Mouse (Mus musculus): Measurements from ENCODE around the gene 1700018B08Rik.
A peak's percentile ranks its signal among the peaks of the same experiment; 100 is the strongest.

1700018B08Rik gene

DNA sequence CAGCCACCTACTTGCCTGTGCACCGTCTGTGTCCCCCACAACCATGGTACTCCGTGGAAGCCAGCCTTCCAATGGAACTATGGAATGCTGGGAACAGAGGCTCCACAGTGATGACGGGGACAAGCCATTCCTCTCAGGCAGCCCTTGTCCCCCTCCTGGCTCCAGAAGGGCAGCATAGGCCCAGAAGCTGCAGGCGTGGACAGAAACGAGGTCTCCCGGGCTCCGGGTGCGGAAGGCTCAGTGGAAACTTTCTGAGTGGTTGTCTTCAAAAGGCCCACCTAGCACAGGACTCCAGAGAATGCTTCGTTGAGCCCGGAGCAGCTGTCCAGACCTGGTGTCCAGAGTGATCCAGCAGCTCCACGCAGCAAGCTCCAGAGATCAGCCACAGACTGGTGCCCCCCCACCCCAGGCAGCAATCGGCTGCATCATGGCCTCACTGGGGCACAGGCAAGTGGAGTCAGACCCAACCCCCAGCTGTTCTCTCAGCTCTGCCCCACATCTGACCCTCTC lies at the start of gene 1700018B08Rik:
TSS of gene 1700018B08Rik (minus strand) at position 45 of the 510 bp plus-strand sequence.
- DNase-seq = no peak

DNA sequence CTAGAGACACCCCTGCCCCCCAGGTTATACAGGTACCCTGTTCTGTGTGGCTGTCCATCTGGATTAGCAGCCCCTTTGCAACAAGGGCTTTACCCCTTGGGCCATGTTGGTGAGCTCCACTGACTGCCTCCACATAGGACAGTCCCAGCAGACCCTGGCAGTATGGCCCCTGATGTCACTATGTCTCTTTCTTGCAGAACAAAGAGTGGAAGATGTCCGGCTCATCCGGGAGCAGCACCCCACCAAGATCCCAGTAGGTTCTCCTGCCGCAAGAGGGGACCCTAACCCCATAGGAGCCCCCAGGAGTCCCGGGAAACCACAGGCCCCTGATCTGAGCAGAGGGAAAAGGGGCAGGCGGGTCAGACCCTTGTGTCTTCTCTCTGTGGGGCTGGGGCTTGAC lies 49.2 kb upstream of the 1700018B08Rik start:
- DNase-seq = no peak

DNA sequence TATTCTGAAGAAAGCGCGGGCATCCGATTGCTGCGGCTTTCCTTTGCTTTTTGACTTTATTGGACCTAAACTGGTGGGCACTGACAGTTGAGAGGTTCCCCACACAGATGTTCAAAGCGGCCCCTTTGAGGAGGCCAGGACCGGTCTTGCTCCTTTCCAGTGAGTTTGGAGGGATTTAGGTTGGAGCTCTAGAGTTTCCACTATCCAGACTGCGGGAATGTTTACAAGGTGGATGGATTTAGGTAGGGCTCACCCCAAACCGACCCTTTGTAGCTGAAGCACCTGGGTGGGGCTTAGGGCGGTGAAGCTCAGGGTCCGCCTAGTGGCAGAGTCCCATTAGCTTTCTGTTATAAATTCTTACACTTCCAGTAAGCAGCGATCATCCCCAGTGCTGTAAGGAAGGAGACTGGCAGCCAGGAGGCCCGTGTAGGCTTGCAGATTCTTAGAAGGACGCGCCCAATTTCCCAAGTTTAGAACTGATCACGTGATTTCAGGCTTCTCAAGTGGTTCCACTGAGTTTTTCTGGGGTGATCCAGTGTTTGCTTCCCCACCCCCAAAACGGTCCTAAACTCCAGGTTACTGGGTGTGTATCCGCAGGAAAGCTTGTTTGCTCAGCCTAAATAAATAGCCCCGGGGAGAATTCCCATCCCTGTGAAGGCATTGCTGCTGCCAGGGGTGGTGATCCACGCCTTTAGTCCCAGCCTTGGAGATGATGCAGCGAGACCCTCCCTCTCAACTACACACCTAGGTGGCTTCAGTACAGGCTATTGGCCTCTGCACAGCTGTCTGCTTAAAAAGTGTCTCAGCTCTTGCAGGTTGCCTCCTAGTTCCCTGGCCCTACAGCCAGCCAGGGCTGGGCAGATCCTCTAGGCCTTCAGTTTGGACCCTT lies 47.3 kb upstream of the 1700018B08Rik start:
- DNase-seq = no peak

DNA sequence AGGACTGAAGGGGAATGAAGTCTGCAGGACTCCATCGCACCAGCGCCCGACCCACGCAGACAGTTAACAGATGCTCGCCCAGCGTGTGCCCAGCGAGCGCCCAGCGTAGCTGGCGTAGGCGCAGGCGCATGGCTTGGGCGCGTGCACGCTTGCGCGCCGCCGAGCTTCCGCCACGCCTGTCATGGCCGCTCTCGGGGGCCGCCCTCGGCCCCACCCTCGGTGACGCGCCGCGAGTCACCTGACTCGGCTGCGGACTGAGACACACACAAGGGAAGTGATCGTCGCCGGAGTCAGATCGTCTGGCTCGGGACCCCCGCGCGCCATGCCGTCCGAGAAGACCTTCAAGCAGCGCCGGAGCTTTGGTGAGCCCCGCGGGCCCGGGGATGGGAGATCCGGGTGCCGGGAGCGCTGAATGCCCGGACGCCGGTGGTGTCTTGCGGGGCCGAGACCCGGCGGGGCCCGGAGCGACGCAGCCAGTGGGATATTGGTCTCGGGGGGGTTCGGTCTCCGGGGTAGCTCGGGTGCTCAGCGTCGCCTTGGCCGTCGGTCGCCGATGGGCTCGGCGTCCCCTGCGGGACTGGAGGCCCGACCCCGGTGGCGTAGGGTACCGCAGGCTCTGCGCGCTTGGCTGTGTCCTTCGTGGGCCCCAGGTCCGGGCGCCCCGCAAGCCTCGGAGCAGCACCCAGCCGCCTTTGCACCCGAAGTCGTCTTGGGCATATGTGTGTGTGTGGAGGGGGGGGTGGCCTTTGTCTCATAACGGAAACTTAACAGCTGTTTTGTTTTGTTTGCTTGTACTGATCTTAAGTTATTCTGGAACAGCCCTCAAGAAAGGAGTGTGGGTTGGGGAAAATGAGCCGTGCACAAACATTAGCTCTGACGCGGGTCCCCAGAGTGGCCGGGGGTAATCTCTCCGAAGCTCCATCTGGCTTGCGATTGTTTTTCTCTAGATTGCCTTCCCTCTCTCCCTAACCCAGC lies 46.4 kb upstream of the 1700018B08Rik start, which contains the start of gene Map1lc3b:
TSS of gene Map1lc3b (plus strand) at position 159 of the 975 bp plus-strand sequence.
- DNase-seq = peak; percentile 95

DNA sequence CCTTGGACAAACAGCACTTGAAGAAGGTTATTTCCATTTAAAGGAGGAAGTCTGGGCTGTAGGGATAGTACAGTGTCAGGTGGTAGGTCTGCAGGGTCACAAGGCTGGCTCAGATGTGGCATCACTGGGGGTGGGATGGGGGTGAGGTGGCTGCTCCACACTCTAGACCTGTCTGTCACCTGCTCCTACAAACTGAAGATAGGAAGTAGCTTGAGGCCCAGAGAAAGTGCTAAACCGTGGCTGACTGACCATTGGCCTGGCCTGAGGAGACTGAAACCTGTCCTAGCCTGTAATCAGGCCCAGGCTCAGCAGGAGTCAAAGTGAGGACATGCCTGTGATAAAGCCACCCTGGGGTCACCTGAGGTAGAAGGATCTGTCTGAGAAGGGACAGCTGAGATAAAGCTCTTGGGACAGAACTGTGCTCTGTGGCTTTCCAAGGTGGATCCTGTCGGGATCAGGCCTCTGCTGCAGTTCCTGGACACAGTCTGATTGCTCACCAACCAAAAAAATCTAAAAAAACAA lies 45.1 kb upstream of the 1700018B08Rik start:
- DNase-seq = no peak

DNA sequence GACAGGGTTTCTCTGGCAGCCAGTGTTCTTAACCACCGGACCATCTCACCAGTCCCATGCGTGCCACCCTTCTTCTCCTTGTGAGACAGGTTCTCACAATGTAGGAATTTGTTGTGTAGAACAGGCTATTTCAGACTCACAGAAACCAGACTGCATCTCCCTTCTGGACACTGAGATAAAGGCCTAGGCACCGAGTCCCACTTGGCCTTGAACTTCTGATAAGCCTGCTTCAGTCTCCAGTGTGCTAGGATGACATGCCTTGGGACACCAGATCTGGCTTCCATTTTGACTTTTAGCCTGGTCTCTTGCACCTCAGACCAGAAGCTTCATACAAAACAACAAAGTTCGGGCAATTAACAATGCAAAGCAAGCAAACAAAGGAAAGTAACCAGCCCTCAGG lies 44.6 kb upstream of the 1700018B08Rik start:
- DNase-seq = no peak

DNA sequence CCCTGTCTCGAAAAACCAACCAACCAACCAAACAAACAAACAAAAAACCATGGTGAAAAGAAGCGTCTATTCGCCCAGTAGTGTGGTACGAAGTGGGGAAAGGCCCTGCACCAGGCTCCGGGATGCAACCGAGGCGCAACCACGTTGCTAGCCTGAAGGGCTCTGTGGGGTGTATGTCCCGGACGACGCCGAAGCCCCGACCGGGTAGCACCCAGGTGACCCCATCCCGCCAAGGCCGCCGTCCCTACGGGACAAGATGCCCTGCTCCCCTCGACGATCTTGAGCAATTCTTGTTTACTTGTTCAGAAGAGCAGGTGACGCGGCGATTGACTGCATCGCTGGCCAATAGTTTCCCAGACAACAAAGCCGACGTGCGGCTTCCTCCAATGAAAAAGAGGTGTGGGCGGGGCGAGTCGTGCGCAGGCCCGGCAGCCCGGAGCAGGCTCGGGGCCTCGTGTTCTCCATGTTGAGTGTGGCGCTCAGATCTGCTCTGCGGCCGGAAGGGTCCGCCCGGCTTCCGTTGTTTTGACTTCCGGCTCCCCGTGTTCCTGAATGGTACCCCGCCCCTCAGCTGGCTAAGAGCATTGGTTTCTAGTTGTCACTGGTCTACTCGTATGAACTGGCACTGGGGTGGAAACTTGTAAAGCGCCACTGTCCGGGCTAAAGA lies 41.2 kb upstream of the 1700018B08Rik start:
- peak; percentile 99 for DNase-seq

DNA sequence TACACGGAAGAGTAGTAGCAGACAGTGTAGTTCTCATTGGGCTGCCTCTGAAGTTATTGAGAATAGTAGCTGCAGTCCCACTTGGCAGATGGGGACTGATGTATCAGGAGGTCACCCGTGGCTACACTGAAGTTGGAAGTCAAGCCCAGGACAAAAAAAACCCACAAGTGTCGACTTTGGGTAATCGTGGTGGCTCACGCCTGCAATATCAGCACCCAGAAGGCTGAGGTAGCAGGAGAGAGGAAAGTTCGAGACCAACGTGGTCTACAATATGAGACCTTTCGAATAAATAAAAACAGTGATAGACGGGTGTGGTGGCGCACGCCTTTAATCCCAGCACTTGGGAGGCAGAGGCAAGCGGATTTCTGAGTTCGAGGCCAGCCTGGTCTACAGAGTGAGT lies 40.6 kb upstream of the 1700018B08Rik start:
- DNase-seq = no peak

DNA sequence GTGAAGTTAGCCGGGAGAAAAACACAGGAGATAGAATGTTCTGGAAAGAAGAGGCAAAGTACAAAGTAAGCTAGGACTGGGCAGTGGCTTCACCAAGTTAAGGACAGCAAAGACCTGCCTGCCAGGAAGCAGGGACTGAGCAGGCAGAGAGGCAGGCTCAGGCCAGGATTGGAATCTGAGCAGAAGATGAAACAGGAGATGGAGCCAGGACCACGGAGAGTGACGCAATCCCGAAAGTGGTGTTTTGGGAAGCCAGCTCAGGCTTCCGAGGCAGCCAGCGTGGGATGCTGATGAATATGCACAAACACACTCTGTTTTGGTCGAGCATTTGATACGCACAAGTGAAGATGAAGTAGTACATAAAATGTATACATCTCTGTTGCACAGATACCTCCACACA lies 39.5 kb upstream of the 1700018B08Rik start:
- DNase-seq = no peak

DNA sequence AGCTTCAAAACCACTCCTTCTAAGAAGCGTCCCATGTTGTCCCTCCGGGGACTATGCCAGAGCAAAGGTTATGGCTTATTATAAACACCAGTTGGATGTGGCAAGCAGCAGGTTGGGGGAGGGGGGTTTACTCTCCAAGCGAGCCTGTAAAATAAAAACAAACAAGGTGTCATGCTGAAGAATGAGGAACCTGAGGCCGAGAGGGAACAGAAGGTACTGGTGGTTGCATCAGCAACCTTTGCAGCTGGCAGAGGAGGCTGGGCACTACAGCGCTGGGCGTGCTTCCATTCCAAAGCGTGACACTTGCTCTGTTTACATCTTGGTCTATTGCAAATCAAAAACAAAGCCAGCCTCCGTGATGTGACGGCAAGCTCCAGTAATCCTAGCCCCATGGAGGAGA lies 36.3 kb upstream of the 1700018B08Rik start:
- no peak for DNase-seq

DNA sequence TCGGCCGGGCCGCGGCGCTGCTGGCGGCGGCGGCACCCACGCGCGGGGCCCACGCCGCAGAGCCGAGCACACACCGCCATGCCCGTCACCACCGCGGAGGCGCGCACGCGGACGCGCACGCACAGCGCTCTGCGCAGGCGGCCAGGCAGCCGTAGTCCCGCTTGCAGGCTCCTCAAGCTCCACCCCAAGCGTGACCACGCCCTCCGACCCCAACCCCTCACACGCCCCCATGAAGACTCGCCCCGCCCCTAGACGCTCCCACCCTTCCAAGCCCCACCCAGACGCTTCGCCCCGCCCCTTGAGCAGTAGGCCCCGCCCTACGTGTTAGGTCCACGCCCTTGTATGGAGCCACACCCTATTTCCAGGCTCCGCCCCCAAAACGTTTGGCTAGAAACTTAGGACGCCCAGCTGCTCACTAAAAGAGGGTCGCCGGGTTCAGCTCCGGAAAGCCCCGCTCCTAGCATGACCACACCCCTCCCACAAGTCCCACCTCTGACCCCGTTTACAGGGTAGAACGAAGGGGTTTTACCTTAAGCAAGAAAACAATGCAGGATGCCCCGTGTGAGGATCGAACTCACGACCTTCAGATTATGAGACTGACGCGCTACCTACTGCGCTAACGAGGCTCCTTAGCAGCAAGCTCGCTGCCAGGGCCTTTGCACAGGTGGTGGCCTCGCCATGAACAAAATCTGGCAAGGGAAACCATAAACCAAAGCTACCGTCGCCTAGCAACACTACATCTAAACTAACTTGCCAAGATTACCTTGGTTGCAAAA lies 34.7 kb upstream of the 1700018B08Rik start, which contains the start of gene Fbxo31:
TSS of gene Fbxo31 (minus strand) at position 131 of the 776 bp plus-strand sequence.
- peak; percentile 91 for DNase-seq

DNA sequence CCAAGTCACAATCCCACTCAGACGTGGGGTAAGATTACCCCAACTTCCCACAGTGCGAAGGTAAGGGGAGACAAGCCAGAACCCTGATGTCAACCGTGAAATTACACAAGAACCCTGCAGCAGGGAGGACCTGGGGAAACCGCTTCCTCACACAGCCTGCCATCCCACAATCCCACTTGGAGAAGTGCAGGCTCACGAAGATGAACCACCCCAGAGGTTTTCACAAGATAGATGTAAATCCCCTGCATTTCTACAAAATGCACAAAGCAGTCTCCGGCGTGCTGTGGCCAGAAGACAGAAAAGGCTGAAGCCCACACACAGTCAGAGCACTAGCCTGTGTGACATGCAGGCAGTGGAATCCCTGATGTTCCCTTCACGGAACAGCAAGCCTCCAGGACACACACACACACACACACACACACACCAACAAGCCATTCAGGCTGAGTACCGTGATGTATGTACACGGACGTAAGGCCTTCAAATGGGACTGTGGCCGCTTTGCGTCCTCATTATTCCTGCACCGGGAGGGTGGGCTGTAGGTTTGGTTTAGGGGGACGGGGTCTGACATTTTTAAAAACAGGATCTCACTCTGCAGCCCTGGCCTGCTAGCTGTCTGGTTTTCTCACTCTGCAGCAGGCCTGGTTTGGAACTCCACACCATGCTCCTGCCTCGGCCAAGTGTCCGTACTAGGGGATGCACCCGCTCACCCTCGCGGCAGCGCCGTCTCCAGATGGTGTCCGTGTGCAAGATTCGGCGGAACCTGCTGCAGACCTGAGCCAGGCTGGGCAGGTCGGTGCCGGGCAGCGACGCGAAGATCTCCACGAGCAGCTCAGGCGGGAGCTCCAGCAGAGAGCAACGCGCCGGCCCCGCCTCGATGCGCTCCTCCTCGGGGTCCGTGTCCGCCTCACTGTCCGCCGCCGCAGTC lies 33.9 kb upstream of the 1700018B08Rik start:
- peak; percentile 37 for DNase-seq

DNA sequence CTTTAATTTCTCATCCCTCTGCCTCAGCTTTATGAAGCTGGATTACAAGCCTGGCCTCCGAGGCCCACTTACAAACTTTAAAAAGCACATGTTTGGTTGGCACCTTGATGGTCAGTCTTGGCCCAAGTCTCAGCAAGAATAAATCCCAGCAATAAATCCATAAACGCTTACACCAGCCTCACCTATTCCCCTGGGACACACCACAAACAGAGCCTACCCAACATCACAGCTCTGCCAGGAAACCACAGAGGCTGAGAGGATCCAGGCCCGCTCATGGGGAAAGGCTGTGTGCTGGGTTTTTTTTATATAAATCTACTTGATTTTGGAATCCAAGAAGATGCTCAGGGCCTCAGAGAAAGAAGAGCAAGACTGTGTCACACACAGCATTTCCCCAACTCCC lies 31.5 kb upstream of the 1700018B08Rik start:
- no peak for DNase-seq

DNA sequence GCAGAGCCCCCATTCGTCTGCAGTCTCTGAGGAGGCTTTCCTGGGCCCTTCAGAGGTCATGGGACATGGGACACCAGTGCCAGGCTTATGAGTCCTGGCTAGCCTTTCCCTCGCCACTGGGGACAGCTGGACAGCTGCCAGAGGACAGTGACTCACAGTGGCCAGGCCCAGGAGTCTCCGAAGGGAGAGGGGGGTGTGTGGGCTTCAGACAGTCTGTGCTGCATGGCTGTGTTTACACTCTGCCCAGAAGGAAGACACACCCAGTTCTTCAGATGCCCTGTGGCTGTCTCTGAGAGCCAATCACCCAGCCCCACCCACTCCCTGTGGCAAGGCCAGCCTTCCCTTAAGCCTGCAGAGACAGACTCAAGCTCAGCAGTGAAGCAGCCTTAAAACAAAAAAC lies 29.2 kb upstream of the 1700018B08Rik start:
- no peak for DNase-seq

DNA sequence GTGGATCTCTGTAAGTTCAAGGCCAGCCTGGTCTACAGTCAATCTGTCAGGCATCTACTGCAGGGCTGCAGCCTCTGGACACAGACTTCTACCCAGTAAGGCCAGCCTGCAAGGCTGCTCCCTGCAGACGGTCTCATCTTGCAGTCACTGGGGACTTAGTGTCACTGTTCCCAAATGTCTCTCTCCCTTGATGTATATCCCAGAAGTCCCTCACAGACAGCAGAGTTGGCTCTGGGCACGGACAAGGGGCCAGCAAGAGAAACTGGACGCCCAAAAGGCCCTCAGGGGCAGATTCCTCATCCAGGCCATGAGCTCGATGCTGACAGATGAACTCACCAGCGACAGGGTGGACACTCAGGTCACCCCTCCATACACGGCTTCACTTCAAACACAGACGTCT lies 28.0 kb upstream of the 1700018B08Rik start:
- DNase-seq = no peak

DNA sequence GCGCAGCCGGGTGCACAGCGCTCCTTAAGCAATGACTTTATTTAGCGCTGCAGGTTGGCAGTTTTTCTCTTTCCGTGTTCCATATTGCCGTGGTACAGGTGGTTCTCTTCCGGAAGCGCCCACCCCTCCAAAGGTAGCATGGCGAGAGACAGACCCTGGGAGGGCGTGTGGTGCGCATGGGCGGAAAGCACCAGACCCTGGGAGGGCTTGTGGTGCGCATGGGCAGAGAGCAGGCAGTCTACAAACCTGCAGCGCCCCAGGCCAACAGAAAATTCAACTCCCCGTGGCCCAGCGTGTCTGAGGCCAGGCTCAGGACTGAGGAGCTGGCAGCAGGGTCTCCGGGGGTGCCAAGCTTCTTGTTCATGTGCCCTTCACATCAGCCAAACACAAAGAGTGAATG lies 26.7 kb upstream of the 1700018B08Rik start:
- no peak for DNase-seq

DNA sequence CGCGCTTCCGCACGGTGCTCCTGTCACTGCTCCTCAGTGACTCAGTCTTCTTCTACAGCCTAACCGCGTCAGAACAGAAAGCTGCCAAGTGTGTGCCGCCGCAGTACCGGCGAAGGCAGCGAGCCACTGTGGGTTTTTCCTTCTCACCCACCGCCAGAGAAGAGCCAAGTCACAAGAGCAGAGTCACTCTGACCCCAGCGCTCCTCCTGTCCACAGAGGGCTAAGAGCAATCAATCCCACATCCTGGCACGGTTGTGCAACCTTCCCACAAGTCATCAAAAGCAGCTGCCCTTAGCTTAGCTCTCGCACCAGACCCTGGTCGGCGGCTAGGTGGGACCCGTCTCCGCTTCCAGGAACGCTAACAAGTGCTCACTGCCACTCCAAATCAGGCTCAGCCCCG lies 26.2 kb upstream of the 1700018B08Rik start:
- no peak for DNase-seq

DNA sequence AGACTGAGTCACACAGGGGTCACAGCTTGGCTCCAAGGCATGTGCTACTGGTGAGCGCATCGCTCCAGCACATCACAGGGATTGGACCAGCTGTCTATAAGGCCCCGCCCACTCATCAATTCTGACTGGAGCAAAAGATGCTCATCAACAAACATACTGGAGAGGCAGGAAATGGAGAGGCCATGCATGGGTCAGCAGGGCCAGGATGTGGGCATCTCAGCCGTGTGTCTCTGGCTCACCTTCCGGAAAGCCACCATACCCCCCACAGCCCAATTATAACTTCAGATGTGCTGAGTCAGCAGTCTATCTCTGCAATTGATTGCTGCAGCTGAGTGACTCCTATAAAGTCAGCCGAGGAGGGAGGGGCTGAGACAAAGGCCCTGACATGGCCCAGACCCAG lies 24.2 kb upstream of the 1700018B08Rik start:
- DNase-seq = no peak

DNA sequence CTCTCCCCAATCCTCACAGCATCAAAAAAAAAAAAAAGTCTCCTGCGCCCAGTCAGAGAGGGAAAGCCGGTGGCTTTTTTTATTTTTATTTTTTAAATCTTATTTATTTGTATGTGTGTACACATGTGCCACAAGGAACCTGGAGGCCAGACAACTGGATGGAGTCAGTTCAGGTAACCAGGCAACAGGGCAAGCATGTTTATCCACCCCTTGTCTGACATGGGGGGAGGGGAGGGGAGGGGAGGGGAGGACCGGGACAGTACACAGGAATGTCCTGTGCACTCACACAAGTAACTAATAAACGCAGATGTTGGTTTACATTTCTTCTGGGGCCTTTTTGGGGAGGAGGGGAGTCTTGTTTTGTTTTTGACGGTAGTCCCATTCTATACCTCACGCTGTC lies 19.6 kb upstream of the 1700018B08Rik start:
- DNase-seq = no peak

DNA sequence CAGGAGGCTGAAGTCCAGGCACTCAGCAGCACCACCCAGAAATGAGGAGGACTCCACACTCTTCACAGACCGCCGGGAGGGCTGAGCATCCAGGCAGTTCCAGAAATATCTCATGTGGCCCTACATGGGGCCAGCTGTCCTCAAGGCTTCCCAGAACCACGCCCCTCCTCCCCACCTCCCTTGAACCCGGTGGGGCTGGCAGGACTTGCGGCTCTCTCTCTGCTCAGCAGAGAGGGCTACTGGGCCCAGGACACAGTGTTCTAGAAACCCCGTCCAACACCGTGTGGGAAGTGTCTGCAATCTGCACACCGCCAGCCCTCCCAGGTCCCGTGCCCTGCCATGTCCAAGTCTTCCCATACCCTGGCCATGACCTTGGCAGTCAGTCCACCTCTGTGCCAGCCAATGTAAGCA lies 18.8 kb upstream of the 1700018B08Rik start:
- DNase-seq = no peak
